Mouse (Mus musculus): Measurements from ENCODE around the gene Asic5.

Gene Asic5

DNA sequence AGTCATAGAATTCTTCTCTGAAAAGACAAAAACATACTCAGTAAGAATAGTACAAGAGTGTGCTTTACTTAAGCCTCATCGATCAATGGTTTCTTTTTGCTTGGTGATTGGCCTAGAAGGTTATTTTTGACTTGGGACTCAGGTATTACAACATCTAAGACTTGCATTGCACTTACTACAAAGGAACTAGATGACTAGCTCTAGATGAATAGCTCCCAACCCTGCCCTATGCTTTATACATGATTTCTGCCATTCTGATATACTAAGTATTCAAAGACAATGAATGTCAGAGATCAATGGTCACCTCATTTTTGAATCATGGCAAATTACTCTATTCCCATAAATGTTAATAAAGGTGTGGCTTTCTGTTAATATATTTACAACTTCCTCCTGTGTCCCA lies 24.9 kb downstream of the Asic5 start:
- no peak for DNase-seq (ENCODE audit: low read depth, low spot score)

DNA sequence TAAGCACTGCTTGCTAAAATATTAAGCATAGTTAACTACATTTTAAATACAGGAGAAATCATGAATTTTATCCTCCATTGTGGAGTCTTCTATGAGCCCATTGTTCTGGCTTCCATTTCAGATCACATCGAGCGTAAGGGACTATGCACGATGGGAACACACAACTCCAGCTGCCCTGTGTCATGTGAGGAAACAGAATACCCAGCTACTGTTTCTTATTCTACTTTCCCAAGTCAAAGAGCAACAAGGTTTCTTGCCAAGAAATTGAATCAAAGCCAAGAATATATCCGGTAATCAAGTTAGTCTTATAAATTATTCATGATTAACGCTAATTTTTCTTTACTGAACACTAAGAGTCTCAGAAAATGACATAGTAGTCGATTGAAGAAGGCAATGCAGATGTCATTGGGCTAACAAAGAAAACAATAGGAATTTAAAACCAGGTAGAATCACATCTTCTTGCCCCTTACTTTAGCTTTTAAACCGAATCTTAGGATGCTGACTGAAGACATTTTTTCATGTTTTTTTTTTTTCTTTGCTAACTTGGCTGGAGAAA lies 32.1 kb downstream of the Asic5 start:
- no peak for DNase-seq (ENCODE audit: low read depth, low spot score)

DNA sequence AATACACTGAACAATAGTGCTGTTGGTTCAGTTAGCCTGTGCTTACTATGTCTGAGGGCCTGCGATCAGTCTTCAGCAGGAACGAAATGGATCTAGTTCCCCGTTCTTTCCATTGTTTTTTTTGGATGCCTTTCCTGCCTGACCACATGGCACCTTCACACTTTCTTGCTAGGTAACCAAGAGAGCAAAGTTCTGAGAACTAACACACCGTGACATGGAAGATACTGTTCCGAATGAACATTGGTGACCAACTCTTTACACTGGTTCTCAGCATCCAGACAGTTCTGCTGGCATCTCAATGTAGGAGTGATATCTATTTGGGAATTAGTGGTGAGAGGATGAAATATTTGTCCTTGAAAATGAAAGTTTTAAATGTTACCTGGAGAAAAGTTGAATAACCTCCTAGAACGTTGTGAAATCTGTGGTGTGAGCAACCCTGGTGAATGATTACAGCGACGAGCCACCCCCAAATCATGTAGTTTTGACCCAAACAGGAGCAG lies 40.4 kb downstream of the Asic5 start:
- no peak for DNase-seq (ENCODE audit: low read depth, low spot score)

DNA sequence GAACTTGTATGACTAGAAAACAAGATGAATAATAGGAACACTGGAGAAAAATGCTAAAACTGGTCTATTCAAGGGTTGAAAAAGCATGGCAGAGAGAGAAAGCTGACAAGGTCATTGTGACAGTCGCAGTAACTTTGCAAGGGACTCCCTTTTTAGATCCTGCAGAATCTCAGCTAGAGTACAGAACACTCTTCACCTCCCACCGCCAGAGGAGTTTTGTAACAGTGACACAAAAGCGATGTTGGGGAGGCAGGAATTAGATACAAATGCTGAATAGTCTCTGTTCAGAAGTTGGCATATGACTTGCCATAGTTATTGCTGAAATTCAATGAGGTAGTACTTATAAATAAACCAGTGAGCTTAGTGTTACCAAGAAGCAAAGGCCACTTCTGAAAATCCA lies 41.0 kb downstream of the Asic5 start:
- DNase-seq (ENCODE audit: low read depth, low spot score), result no peak

DNA sequence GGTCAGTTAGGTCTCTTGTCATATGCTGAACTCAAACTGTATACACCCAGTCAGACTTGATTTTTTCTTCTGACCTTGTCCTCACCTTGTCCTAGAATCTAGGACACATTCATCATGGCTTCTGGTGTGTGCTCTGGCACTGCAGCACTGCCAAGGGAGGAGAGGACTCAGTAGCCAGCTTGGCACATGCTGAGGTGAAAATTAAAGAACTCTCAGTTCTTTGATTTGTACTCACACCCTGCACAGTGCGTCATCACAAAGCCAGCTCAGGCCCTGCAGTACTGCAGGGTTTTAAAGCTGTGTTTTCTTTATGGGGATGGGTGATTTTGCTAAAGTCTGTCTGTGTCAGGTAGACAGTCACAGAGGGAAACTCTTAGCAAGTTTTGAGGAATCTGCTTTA lies 45.2 kb downstream of the Asic5 start:
- no peak for DNase-seq (ENCODE audit: low read depth, low spot score)

DNA sequence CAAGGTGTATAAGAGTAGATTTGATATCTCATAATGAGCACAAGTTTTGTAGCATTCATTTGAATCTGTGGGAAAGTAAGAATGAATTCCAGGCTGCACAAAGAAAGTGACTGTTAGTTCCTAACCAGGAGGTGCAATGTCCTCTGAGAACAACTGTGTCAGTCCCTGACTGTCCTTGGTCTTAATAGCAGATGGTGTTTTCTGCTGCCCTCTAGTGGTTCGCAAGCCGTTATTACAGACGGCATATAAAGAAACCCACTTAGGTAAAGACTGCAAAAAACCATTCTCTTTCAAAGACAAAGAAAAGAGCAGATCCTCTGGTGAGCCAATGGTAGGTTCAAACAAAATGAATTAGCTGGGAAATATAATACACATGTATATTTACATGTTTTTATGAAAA lies 47.1 kb downstream of the Asic5 start:
- DNase-seq (ENCODE audit: low read depth, low spot score), result peak; percentile 49

DNA sequence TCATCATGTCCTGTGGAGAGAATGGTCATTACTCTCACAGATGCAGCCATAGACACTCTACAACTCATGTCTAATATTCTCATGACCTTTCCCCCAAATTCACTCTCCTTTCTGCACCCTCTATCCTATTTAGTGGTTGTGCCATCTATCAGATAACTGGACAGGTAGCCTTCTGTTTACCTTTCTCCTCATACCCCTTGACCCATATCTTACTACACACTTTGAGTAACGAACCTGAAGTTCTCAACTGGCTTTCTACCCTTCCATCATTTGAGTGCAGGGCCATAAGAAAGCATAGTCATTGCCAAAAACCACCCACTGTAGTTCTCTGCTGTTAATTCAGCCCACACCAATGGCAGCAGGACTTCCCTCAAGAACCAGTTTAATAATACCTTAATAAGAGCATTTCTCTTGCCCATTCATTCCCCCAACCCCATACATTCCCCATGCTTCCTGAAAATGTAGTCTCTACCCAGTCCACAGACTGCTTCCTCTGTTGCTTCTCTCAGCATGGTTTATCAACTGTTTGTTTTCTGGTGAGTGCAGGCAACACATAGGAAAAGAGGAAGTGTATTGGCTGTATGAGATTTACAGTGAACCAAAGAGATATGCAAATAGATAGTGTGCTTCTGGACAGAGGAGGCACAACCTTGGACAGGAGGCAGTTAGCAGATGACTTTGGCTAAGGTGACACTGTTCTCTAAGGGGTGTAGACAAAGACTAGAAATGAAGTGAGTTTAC lies 48.1 kb downstream of the Asic5 start:
- no peak for DNase-seq (ENCODE audit: low read depth, low spot score)

DNA sequence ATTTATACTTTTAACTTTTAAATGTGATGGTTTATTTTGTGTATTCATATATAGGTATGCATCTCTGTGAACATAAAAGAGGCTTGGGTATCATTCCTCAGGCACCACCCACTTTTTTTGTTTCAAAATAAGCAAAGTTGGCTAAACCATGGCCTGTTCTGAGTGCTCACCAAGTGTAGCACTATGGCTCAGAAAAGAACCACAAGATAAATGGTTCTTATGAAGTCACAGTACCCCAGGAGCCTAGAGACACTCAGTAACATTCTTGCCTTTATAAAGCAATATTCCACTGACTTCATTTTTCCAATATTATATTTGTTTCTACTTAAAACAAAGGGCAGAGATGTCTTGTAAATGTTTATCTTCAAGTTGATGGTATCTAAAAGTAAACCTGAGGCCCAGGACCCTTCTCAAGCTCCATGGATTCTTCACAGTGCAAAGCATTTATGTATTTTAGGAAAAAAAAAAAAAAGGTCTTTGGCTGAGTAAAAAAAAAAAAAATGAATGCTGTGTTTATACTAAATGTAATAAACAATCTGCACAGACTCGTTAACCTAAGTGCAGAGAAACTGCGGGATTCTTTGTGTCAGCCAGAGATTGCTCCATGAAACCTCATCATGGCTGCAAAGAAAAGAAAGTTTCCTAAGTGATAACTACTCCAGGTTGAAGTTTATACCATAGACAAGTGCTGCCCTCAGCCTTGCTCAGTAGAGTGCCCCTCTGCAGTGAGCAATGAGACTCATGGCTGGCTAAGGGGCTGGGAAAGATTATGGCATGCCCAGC lies 54.4 kb downstream of the Asic5 start:
- no peak for DNase-seq (ENCODE audit: low read depth, low spot score)

DNA sequence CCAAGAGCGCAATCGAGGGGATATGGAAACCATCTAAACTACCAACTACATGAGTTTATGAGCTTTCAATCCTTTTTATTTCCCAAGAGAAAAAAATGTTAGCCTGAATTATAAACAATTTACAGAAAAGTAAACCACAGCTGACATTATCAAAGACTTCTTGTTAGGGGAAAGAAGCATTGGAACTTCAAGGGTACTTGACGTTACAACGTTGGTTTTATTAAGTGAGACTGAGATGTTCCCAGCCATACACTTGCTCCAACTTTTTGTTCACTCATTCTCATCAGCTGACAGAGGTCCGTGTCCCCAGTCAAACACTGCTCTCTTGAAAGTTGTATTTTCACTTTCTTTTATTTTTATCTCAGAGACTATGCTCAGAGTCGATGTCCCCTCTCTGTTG lies 61.6 kb downstream of the Asic5 start:
- no peak for DNase-seq (ENCODE audit: low read depth, low spot score)

DNA sequence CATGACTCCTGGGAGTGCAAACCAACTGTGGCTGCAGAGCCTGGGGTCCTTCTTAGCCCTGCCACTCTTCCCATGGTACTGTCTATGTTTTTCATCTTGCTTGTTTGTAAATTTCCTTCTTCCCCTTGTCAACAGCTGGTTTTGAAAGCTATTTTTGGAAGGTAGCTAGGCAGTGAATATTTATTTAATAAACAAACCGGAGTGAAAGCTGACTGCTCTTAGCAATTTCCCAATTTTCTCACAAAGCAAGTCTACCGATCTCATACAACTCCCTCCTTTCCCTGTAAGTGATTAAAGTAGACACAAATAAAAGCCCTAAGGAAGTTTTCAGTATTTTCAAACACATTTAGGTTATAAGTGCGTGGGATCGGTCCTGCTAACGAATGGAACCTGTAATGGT lies 62.8 kb downstream of the Asic5 start:
- DNase-seq (ENCODE audit: low read depth, low spot score), result no peak

DNA sequence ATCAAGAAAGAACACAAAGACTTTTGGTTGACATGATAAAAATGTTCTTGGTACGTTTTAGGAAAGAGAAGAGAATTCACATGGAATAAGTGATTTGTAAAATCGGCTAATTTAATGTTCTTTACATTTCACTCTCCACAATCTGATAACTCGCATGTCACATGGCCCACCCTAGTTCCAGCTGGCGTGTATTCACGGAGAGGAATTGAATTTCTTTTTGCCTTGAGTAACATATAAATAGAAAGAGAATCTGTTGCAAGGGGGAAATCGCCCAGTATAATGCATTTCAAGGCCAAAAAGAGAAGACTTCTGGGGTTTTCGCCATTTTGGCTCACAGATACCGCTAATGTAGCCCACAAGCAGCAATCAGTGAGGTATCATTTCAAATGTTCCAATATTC lies 64.0 kb downstream of the Asic5 start:
- no peak for DNase-seq (ENCODE audit: low read depth, low spot score)

DNA sequence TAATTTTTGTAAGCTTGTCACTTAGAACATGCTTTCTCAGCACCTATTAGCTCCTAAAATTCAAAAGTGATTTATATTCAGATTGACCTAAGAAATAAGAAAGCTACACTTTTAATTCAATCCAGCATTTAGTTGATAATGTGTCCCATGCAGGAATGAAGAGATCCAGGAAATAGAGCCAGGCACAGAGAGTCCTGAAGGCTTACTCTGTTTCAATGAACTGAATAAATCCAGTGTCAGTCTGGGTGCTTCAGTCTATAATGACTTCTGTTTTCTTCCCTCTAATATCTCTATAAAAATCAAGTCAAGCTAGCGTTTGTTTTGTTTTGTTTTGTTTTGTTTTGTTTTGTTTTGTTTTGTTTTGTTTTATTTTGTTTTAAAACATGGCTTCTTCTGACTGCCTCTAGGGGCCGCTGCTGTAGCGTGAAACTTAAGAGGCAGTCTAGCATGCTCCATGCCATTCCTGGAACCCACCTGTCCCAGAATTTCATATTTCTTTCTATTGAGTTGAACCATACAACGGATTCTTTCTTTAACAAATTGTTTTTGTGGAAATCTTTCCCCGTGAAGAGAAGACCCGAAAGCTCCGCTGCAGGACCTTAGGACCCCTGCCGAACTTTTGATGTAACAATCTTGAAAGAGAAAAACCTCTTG lies 65.1 kb downstream of the Asic5 start:
- DNase-seq (ENCODE audit: low read depth, low spot score), result peak; percentile 17

DNA sequence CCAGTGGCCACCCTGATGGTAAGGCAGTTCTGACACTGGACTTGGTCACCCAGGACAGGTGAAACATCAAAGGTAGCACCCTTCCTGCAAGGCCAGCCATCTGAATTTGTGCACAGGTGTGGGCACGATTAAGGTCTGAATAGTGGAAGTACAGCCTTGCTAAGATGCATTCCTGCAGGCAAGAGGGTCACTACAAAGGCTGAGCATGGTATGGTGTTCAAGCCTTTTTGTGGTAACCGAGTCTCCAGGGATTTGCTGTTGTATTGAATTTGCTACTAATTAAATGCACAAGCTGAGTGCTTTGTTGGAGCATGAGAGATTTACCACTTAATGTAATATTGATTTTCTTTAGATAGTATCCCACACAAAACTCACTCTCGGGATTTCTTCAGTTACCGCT lies 66.0 kb downstream of the Asic5 start:
- no peak for DNase-seq (ENCODE audit: low read depth, low spot score)

DNA sequence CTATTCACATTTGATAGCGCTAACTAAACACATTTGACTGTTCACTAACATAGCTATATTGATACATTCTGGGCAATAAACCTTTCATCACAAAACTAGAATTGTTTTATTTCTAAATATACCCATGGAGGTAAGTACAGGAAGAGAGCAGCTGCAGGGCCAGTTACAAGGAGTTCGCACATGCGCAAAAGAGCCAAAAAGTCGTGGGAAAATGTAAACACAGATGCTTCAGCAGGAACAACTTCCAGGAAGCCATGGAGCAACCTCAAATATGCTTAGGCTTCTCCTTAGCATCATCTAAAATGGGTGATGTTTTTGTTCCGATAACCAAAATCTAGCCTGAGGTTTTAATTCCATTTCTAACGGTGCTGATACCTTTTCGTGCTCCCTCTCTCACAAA lies 66.6 kb downstream of the Asic5 start:
- DNase-seq (ENCODE audit: low read depth, low spot score), result no peak

DNA sequence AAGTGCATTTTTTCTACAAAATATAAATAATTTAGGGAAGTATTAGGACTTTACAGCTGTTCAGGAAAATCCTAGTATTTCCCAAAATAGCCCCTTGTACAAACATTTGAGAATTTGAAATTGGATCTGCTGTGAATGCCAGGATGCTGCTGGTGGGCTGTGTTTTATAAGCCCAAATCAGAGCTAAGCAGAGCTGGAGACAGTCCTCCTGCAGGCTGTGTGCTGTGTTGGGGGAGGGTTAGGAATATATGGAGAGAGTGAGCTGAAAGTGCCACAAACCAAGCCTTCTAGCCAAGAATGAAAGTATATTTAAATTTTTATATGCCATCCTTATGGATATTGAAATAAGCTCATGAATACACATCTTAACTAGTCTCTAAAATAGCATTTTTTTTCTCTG lies 69.4 kb downstream of the Asic5 start:
- DNase-seq (ENCODE audit: low read depth, low spot score), result no peak

DNA sequence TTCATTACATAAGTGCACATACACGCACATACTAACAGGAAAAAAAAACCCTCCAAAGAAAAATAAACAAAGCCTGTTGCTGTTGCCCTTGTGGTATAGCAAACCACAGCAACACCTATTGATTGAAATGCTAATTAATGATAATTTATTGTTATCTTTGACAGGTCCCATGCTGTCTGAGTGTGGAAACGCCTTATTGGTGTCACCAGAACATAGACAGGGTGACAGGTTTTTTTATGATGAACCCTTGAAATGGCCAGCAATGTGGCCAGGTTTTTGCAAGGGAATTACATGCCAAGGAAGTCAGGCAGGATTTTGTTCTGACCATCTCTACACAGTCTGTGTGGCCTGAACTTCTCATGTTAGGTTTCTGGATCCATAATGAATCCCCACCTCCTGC lies 69.9 kb downstream of the Asic5 start:
- no peak for DNase-seq (ENCODE audit: low read depth, low spot score)

DNA sequence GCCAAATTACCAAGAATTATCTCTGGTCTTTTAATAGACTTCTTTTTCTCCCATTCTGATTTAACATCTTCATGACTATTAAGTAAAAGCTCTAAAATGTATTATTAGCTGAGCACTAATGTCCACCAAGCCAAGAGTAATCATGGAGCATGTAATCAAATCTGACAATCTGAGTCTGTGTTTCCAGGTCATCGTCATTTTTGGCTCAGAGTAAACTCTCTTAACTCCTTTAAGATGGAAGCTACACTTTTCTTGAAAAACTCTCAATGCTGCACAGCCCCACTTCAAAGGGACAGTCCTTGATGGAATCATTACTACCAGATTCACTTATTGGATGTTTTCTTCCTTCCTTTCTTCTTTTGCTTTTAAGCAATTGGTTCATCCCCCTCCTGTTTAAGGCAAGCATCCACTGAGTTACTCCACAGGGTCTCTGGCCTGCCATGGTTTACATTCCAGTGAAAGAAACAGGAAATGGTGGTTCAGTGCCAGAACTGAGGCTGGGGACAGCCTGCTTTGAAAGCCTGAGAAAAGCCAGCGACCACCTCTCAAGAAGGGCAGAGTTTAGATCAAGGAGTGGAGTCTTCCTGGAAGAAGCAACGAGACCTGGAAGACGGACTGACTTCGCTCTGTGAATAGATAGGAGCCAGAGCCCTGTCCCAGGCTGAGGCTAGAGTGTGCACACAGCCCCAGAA lies 72.3 kb downstream of the Asic5 start:
- no peak for DNase-seq (ENCODE audit: low read depth, low spot score)

DNA sequence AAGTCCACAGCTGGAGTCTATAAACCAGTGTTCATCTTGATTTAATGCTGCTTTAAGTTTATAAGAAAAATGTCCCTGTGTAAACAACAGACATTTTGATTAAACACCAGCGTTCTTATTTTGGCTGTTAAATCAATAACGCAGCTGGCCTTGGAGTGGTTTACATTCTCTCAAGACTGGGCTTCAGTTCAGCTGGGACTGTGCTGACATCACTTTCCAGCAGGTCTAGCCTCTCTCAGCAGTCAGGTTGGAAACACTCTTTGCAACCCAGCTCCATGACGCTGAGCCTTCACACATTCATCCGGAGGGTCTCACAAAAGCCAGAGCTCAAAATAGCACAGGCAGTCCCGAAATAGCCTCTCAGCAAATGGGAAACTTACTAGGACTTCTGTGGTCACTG lies 75.1 kb downstream of the Asic5 start:
- peak; percentile 6 for DNase-seq (ENCODE audit: low read depth, low spot score)

DNA sequence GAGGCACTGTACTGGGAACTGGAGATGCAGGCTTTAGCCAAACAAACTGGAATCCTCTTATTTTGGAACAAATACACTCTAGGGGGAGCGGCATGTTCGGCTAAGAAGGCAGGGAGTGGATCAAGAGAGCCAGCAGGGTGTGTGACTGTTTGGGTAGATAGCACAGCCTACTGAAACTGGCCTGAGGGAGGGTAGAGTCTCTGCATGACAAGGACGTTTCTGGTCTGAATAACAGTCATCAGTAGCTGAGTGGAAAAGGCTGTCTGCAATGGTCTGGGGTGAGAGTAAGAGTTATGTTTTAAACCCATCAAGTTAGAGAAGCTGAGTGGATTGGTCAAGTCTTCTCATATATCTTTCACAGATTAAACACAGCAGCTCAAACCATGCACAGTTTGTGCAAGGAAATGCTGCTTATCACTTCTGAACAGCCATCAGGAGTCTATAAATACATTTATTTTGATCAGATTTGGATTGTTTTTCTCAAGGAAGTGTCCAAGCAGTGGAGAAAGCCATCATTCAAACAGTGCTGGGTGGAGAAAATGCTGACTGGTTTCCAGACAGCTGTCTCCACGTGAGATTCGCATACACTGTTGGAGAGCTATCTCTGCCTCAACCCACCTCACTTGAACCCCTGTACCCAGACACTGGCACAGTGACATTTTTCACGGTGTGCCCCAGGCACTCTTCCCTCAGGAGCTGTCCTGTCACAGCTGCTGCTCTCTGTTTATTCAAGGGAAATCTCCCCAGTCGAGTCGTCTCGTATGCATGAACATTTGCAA lies 79.5 kb downstream of the Asic5 start:
- no peak for DNase-seq (ENCODE audit: low read depth, low spot score)

DNA sequence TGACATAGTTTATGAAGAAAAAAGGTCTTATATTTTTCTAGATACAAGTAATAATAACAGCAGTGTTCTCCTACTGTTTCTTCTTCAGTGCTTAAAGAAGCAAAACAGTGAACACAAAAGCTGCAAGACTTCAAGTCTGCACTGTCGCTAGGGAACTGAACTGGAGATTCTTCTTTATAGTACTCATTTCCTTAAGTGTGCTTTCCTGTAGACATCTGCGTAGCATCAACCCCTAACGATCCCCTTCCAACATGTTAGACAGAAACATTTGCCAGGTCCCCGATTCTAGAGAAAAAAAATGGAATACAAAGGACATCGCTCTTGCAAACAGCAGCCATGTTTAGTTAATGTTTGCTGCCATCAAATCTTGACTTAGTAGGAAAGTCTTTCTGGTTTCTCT lies 85.7 kb downstream of the Asic5 start:
- DNase-seq (ENCODE audit: low read depth, low spot score), result no peak
